Mouse (Mus musculus) heart, embryonic 16.5 days (tissue): ENCODE data around the gene E2f2. TPM values are rescaled to one million over a fixed set of nuclear protein-coding genes. Genes with fewer than 3 reads are reported as not detected.

Experiments
- ATAC-seq: fragments of 200-750 bp; cut with Nextera tagmentation; replicated peaks from 2 replicates; pipeline ENCODE4 v1.8.0; 2017; ENCODE audit warnings: moderate number of reproducible peaks; ENCODE audit not compliant: insufficient read depth, low FRiP score; ENCODE audit errors: extremely low read depth
- H3K27ac ChIP-seq: fragments of 300-500 bp; sonication (generic); 2 replicates; pipeline ENCODE4 v1.5.1; 2014; ENCODE audit warnings: mild to moderate bottlenecking, low read length, control low read depth, moderate library complexity
- H3K27me3 ChIP-seq: fragments of 300-500 bp; sonication (generic); 2 replicates; pipeline ENCODE4 v1.6.1; 2014; ENCODE audit warnings: low read length, mixed read lengths; ENCODE audit not compliant: control insufficient read depth, insufficient read depth
- H3K36me3 ChIP-seq: fragments of 300-500 bp; sonication (generic); 2 replicates; pipeline ENCODE4 v1.6.1; 2014; ENCODE audit not compliant: control insufficient read depth, insufficient read depth
- H3K4me1 ChIP-seq: fragments of 300-500 bp; sonication (generic); 2 replicates; pipeline ENCODE4 v1.6.1; 2014; ENCODE audit warnings: low read length, mixed read lengths; ENCODE audit not compliant: control insufficient read depth, insufficient read depth
- H3K4me2 ChIP-seq: fragments of 300-500 bp; sonication (generic); 2 replicates; pipeline ENCODE4 v1.6.1; 2014; ENCODE audit warnings: low read depth, mild to moderate bottlenecking, control low read depth, low read length
- H3K4me3 ChIP-seq: fragments of 300-500 bp; sonication (generic); 2 replicates; pipeline ENCODE4 v1.5.1; 2014; ENCODE audit warnings: mild to moderate bottlenecking, control low read depth, low read length
- H3K9ac ChIP-seq: fragments of 300-500 bp; sonication (generic); 2 replicates; pipeline ENCODE4 v1.6.1; 2014; ENCODE audit warnings: low read length, control low read depth
- H3K9me3 ChIP-seq: fragments of 300-500 bp; sonication (generic); replicated peaks from 2 replicates; pipeline ENCODE4 v1.6.1; 2016; ENCODE audit warnings: low read length; ENCODE audit not compliant: control insufficient read depth
- WGBS: fragments of 180-500 bp; shearing (Covaris S2); extraction: QIAGEN DNeasy Blood & Tissue Kit; methylation state at CpG from one replicate; pipeline ENCODE4 v1.1.7; 2014; 5-methylcytosine and 5-hydroxymethylcytosine counted together
- polyA plus RNA-seq: library from polyadenylated mRNA; unstranded; fragments of >200 nt; fragmentation: Nextera tagmentation; extraction: Ambion mirVana; gene quantifications from 2 replicates; pipeline ENCODE4 v1.2.1, GENCODE M21; 2015

The E2f2 gene
- polyA plus RNA-seq, 1 experiment from 2014 or later: 11.0 TPM

GRCm38 (mm10) chr4:136177612-136178474 lies 5.6 kb downstream of the E2f2 start:
- H3K9ac ChIP-seq: peak overlapping the region; percentile 28; the same call in 1 of the 2 replicates
- no peaks in the 10 kb centered on the region for H3K27me3 ChIP-seq
- WGBS: 42% methylated on average over 11 of the region's 11 CpGs
- peak; percentile 8; the same call in 1 of the 2 replicates for ATAC-seq
- no peaks in the 10 kb centered on the region for H3K36me3 ChIP-seq
- H3K4me2 ChIP-seq: peak overlapping the region; percentile 7
- H3K4me3 ChIP-seq: no peak overlapping the region
- H3K4me1 ChIP-seq: peaks cover 61% of the 10 kb centered on the region
- peak overlapping the region; percentile 19 for H3K27ac ChIP-seq
- H3K9me3 ChIP-seq: no peaks in the 10 kb centered on the region

- ATAC-seq: no peak
- Histone ChIP-seq H3K27me3 (no peaks in the 10 kb centered on the region), H3K4me2 (peak overlapping the region; percentile 6), H3K27ac (peak overlapping the region; percentile 21), H3K9ac (no peak overlapping the region; the same call in 1 of the 2 replicates), H3K4me3 (no peak overlapping the region), H3K9me3 (no peaks in the 10 kb centered on the region), H3K36me3 (no peaks in the 10 kb centered on the region), H3K4me1 (peaks cover 57% of the 10 kb centered on the region)
- 73% methylated on average over 12 of the region's 12 CpGs for WGBS
Observed at GRCm38 (mm10) chr4:136178475-136178921, 6.3 kb downstream of the E2f2 start.

- H3K4me3 ChIP-seq: no peak overlapping the region
- WGBS: 86% methylated on average over 7 of the region's 7 CpGs
- H3K27me3 ChIP-seq: no peaks in the 10 kb centered on the region
- ATAC-seq: no peak
- H3K36me3 ChIP-seq: no peaks in the 10 kb centered on the region
- no peaks in the 10 kb centered on the region for H3K9me3 ChIP-seq
- peak overlapping the region; percentile 64 for H3K4me2 ChIP-seq
- no peak overlapping the region for H3K27ac ChIP-seq
- no peak overlapping the region for H3K9ac ChIP-seq
- peaks cover 49% of the 10 kb centered on the region for H3K4me1 ChIP-seq
Observed at GRCm38 (mm10) chr4:136179456-136179855, 7.3 kb downstream of the E2f2 start.

- Histone ChIP-seq H3K27me3 (no peaks in the 10 kb centered on the region), H3K4me2 (peak overlapping the region; percentile 64), H3K9me3 (no peaks in the 10 kb centered on the region), H3K9ac (peak overlapping the region; percentile 56), H3K4me3 (peak overlapping the region; percentile 44), H3K4me1 (peaks cover 43% of the 10 kb centered on the region), H3K27ac (peak overlapping the region; percentile 71), H3K36me3 (no peaks in the 10 kb centered on the region)
- 5% methylated on average over 15 of the region's 15 CpGs for WGBS
- ATAC-seq: peak; percentile 24; the same call in 1 of the 2 replicates
Observed at GRCm38 (mm10) chr4:136179998-136180397, 7.8 kb downstream of the E2f2 start.

GRCm38 (mm10) chr4:136180408-136181330 lies 8.5 kb downstream of the E2f2 start:
- Histone ChIP-seq H3K36me3 (no peaks in the 10 kb centered on the region), H3K27me3 (no peaks in the 10 kb centered on the region), H3K27ac (peak overlapping the region; percentile 71), H3K9ac (peak overlapping the region; percentile 56), H3K4me2 (peak overlapping the region; percentile 64), H3K4me3 (peak overlapping the region; percentile 44), H3K4me1 (peaks cover 45% of the 10 kb centered on the region), H3K9me3 (no peaks in the 10 kb centered on the region)
- WGBS: 18% methylated on average over 23 of the region's 23 CpGs
- ATAC-seq: peak; percentile 79

- Histone ChIP-seq H3K36me3 (no peaks in the 10 kb centered on the region), H3K27me3 (no peaks in the 10 kb centered on the region), H3K27ac (no peak overlapping the region), H3K9me3 (no peaks in the 10 kb centered on the region), H3K4me3 (no peak overlapping the region), H3K4me2 (peak overlapping the region; percentile 64), H3K9ac (no peak overlapping the region; the same call in 1 of the 2 replicates), H3K4me1 (peaks cover 40% of the 10 kb centered on the region)
- WGBS: 30% methylated on average over 12 of the region's 12 CpGs
- no peak for ATAC-seq
Observed at GRCm38 (mm10) chr4:136181367-136181766, 9.2 kb downstream of the E2f2 start.

- Histone ChIP-seq H3K9me3 (no peaks in the 10 kb centered on the region), H3K4me3 (no peak overlapping the region), H3K27ac (peak overlapping the region; percentile 69; the same call in 1 of the 2 replicates), H3K9ac (0 out of 2 replicates have a peak overlapping the region, but pooled peaks have one; percentile 7), H3K36me3 (0 out of 2 replicates have a peak, but pooled peaks cover 2% of the 10 kb centered on the region), H3K27me3 (no peaks in the 10 kb centered on the region), H3K4me2 (no peak overlapping the region), H3K4me1 (peaks cover 13% of the 10 kb centered on the region)
- no peak; the same call in 1 of the 2 replicates for ATAC-seq
- 47% methylated on average over 9 of the region's 9 CpGs for WGBS
Observed at GRCm38 (mm10) chr4:136185375-136185774, 13.2 kb downstream of the E2f2 start.

GRCm38 (mm10) chr4:136186315-136186714 lies 14.1 kb downstream of the E2f2 start:
- Histone ChIP-seq H3K4me1 (peaks cover 5% of the 10 kb centered on the region; the same call in 1 of the 2 replicates), H3K9ac (no peak overlapping the region), H3K4me2 (no peak overlapping the region), H3K36me3 (0 out of 2 replicates have a peak, but pooled peaks cover 2% of the 10 kb centered on the region), H3K27ac (no peak overlapping the region), H3K4me3 (no peak overlapping the region), H3K9me3 (no peaks in the 10 kb centered on the region), H3K27me3 (no peaks in the 10 kb centered on the region)
- WGBS: 82% methylated on average over 8 of the region's 8 CpGs
- no peak for ATAC-seq
